Comparison of ENCODE assay signal across 8 mouse cellular contexts in the genomic region with DNA sequence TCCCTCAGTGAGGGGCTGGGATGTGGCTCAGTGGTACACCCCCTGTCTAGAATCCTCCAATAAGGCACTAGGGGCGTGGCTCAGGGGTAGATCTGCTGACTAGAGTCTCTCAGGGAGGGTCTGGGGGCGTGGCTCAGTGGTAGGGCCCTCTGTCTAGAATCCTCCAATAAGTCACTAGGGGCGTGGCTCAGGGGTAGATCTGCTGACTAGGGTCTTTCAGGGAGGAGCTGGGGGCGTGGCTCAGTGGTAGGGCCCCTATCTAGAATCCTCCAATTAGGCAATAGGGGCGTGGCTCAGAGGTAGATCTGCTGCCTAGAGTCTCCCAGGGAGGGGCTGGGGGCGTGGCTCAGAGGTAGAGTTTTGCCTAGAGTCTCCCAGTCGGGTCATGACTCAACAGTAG. TPM values are rescaled to one million over a fixed set of nuclear protein-coding genes. Genes with fewer than 3 reads are reported as not detected.
A peak's percentile ranks its signal among the peaks of the same experiment; 100 is the strongest.
DNase-seq lines count a peak whose midpoint lies in the region; ATAC-seq and TF ChIP-seq lines count a peak whose summit lies in the region.

No protein-coding gene starts in this region.

- 3% methylated on average over 7 of the region's 7 CpGs for WGBS in intestine, embryonic 14.5 days
- WGBS in intestine, postnatal 0 days: under 1% methylated on average over 7 of the region's 7 CpGs
- 9% methylated on average over 7 of the region's 7 CpGs for WGBS in forebrain, embryonic 14.5 days
- 2% methylated on average over 7 of the region's 7 CpGs for WGBS in liver, embryonic 16.5 days (ENCODE audit: insufficient replicate concordance)

- DNase-seq in intestine, embryonic 14.5 days (ENCODE audit: low spot score): no peak
- DNase-seq in NIH3T3 (ENCODE audit: low read depth): peak; percentile 38
- peak; percentile 82 for DNase-seq in forebrain, embryonic 14.5 days (ENCODE audit: low spot score)
- no peak for DNase-seq in layer of hippocampus, adult 18-20 months (ENCODE audit: low spot score in 2 of 2)
- no peak for DNase-seq in left cerebral cortex, postnatal 14 days (ENCODE audit: low spot score in 2 of 2)
- no peak for DNase-seq in urinary bladder, postnatal 4 days (ENCODE audit: low spot score in 2 of 2)

- intact Hi-C loops in left cerebral cortex, postnatal 14 days (cut with DNase I): no loop called here

- 0 out of 2 replicates have a peak, but pooled peaks cover 4% of the 10 kb centered on the region for H3K4me1 ChIP-seq in intestine, embryonic 14.5 days (replicated peaks; ENCODE audit: control insufficient read depth, insufficient read depth, low read length)
- H3K4me1 ChIP-seq in intestine, postnatal 0 days (replicated peaks; ENCODE audit: control insufficient read depth, insufficient read depth, low read length): no peaks in the 10 kb centered on the region
- H3K4me1 ChIP-seq in forebrain, embryonic 14.5 days (ENCODE audit: control insufficient read depth, insufficient read depth, low read length): peaks cover 21% of the 10 kb centered on the region
- H3K4me1 ChIP-seq in liver, embryonic 16.5 days (ENCODE audit: control insufficient read depth, low read depth, low read length): peaks cover 13% of the 10 kb centered on the region

- no peaks in the 10 kb centered on the region for H3K36me3 ChIP-seq in intestine, embryonic 14.5 days (ENCODE audit: control insufficient read depth, insufficient read depth, low read length)
- H3K36me3 ChIP-seq in intestine, postnatal 0 days (ENCODE audit: control insufficient read depth, insufficient read depth): no peaks in the 10 kb centered on the region
- peaks cover 9% of the 10 kb centered on the region; the same call in 1 of the 2 replicates for H3K36me3 ChIP-seq in forebrain, embryonic 14.5 days (ENCODE audit: control insufficient read depth, insufficient read depth, low read length)
- H3K36me3 ChIP-seq in liver, embryonic 16.5 days (ENCODE audit: control insufficient read depth, insufficient read depth): no peaks in the 10 kb centered on the region

- no peak overlapping the region for H3K9ac ChIP-seq in intestine, embryonic 14.5 days (ENCODE audit: low read length)
- H3K9ac ChIP-seq in intestine, postnatal 0 days (ENCODE audit: low read depth, low read length): no peak overlapping the region
- H3K9ac ChIP-seq in forebrain, embryonic 14.5 days (ENCODE audit: low read length): no peak overlapping the region
- H3K9ac ChIP-seq in liver, embryonic 16.5 days (ENCODE audit: low read depth, low read length): no peak overlapping the region

- H3K27ac ChIP-seq in intestine, embryonic 14.5 days (ENCODE audit: low read depth): no peak overlapping the region
- no peak overlapping the region for H3K27ac ChIP-seq in intestine, postnatal 0 days (ENCODE audit: low read depth, low read length)
- H3K27ac ChIP-seq in forebrain, embryonic 14.5 days (ENCODE audit: low read depth, low read length): no peak overlapping the region
- no peak overlapping the region for H3K27ac ChIP-seq in liver, embryonic 16.5 days (ENCODE audit: low read length)

- peak; percentile 34; the same call in 1 of the 2 replicates for ATAC-seq in intestine, embryonic 14.5 days (replicated peaks; ENCODE audit: low FRiP score, low TSS enrichment, low read depth)
- ATAC-seq in intestine, postnatal 0 days: no peak
- ATAC-seq in forebrain, embryonic 14.5 days: peak; percentile 42
- peak; percentile 63 for ATAC-seq in liver, embryonic 16.5 days (ENCODE audit: low read depth)

- no peak for TF ChIP-seq CTCF in intestine, postnatal 0 days (IDR thresholded peaks at IDR 0.05; ENCODE audit: low read depth)

- no peak overlapping the region for H3K4me2 ChIP-seq in intestine, embryonic 14.5 days (ENCODE audit: low read length)
- no peak overlapping the region for H3K4me2 ChIP-seq in intestine, postnatal 0 days (replicated peaks; ENCODE audit: low read depth)
- no peak overlapping the region for H3K4me2 ChIP-seq in forebrain, embryonic 14.5 days (ENCODE audit: low read length)
- H3K4me2 ChIP-seq in liver, embryonic 16.5 days (ENCODE audit: low read depth, low read length): no peak overlapping the region

- peaks cover 46% of the 10 kb centered on the region for H3K27me3 ChIP-seq in intestine, embryonic 14.5 days (replicated peaks; ENCODE audit: control insufficient read depth, insufficient read depth, low read length)
- H3K27me3 ChIP-seq in intestine, postnatal 0 days (replicated peaks; ENCODE audit: control insufficient read depth, insufficient read depth, low read length): peaks cover 25% of the 10 kb centered on the region
- H3K27me3 ChIP-seq in forebrain, embryonic 14.5 days (replicated peaks; ENCODE audit: control insufficient read depth, insufficient read depth, low read length): no peaks in the 10 kb centered on the region
- peaks cover 45% of the 10 kb centered on the region for H3K27me3 ChIP-seq in liver, embryonic 16.5 days (ENCODE audit: control insufficient read depth, insufficient read depth, low read depth, low read length)

- H3K4me3 ChIP-seq in intestine, embryonic 14.5 days (ENCODE audit: low read depth, low read length): no peak overlapping the region
- H3K4me3 ChIP-seq in intestine, postnatal 0 days (ENCODE audit: low read depth, low read length): no peak overlapping the region
- H3K4me3 ChIP-seq in forebrain, embryonic 14.5 days (ENCODE audit: low read depth, low read length): no peak overlapping the region
- H3K4me3 ChIP-seq in liver, embryonic 16.5 days (ENCODE audit: low read depth, low read length): no peak overlapping the region

- H3K9me3 ChIP-seq in intestine, embryonic 14.5 days (ENCODE audit: control insufficient read depth, low read length): no peaks in the 10 kb centered on the region
- no peaks in the 10 kb centered on the region for H3K9me3 ChIP-seq in intestine, postnatal 0 days (ENCODE audit: control insufficient read depth)
- no peaks in the 10 kb centered on the region for H3K9me3 ChIP-seq in forebrain, embryonic 14.5 days (replicated peaks; ENCODE audit: control insufficient read depth, low read length)
- H3K9me3 ChIP-seq in liver, embryonic 16.5 days (replicated peaks; ENCODE audit: control insufficient read depth, low read length): no peaks in the 10 kb centered on the region

RNA-seq across cellular contexts. Expression of gene Lrrc4b, which starts 4.6 kb away (rescaled TPM):
- 1.3 TPM in 2 replicates for polyA plus RNA-seq in intestine, embryonic 14.5 days (2014; fragmentation: Nextera tagmentation; extraction: Ambion mirVana)
- 0.35 and 0.54 TPM in 2 replicates for polyA plus RNA-seq in intestine, postnatal 0 days (2015; fragmentation: Nextera tagmentation; extraction: Ambion mirVana)
- polyA plus RNA-seq in forebrain, embryonic 14.5 days (2014; fragmentation: Nextera tagmentation; extraction: Ambion mirVana): 20.8 and 22.1 TPM in 2 replicates
- not detected in 2 replicates for polyA plus RNA-seq in liver, embryonic 16.5 days (2015; fragmentation: Nextera tagmentation; extraction: Ambion mirVana)
- 100 to 1,000 TPM; 336 to 349 TPM for total RNA-seq in layer of hippocampus, adult 18-20 months (2021)
- 100 to 1,000 TPM; 269 to 330 TPM for total RNA-seq in left cerebral cortex, postnatal 14 days (2021)

RNA-seq across cellular contexts. Expression of gene Aspdh, which starts 31.8 kb away (rescaled TPM):
- 0.65 TPM in 1 of 2 replicates, not detected in the other for polyA plus RNA-seq in intestine, embryonic 14.5 days (2014; fragmentation: Nextera tagmentation; extraction: Ambion mirVana)
- polyA plus RNA-seq in intestine, postnatal 0 days (2015; fragmentation: Nextera tagmentation; extraction: Ambion mirVana): 1.5 and 1.7 TPM in 2 replicates
- 5.3 TPM in 2 replicates for polyA plus RNA-seq in forebrain, embryonic 14.5 days (2014; fragmentation: Nextera tagmentation; extraction: Ambion mirVana)
- 19.4 and 23.5 TPM in 2 replicates for polyA plus RNA-seq in liver, embryonic 16.5 days (2015; fragmentation: Nextera tagmentation; extraction: Ambion mirVana)
- 10 to 100 TPM; 13.0 TPM for total RNA-seq in layer of hippocampus, adult 18-20 months (2021)
- 10 to 100 TPM; 11.2 to 13.4 TPM for total RNA-seq in left cerebral cortex, postnatal 14 days (2021)

RNA-seq across cellular contexts. Expression of gene Josd2, which starts 34.4 kb away (rescaled TPM):
- polyA plus RNA-seq in intestine, embryonic 14.5 days (2014; fragmentation: Nextera tagmentation; extraction: Ambion mirVana): 72.1 and 77.0 TPM in 2 replicates
- polyA plus RNA-seq in intestine, postnatal 0 days (2015; fragmentation: Nextera tagmentation; extraction: Ambion mirVana): 28.6 and 30.3 TPM in 2 replicates
- polyA plus RNA-seq in forebrain, embryonic 14.5 days (2014; fragmentation: Nextera tagmentation; extraction: Ambion mirVana): 49.3 and 50.5 TPM in 2 replicates
- polyA plus RNA-seq in liver, embryonic 16.5 days (2015; fragmentation: Nextera tagmentation; extraction: Ambion mirVana): 159 and 174 TPM in 2 replicates
- total RNA-seq in layer of hippocampus, adult 18-20 months (2021): 100 to 1,000 TPM in 1 of 2 experiments, 10 to 100 TPM in 1; 86.1 to 100 TPM
- total RNA-seq in left cerebral cortex, postnatal 14 days (2021): 10 to 100 TPM; 60.6 to 63.2 TPM

RNA-seq across cellular contexts. Expression of gene 1700008O03Rik, which starts 47.8 kb away (rescaled TPM):
- 1.5 and 1.6 TPM in 2 replicates for polyA plus RNA-seq in intestine, embryonic 14.5 days (2014; fragmentation: Nextera tagmentation; extraction: Ambion mirVana)
- polyA plus RNA-seq in intestine, postnatal 0 days (2015; fragmentation: Nextera tagmentation; extraction: Ambion mirVana): 0.51 and 0.60 TPM in 2 replicates
- 0.63 and 0.86 TPM in 2 replicates for polyA plus RNA-seq in forebrain, embryonic 14.5 days (2014; fragmentation: Nextera tagmentation; extraction: Ambion mirVana)
- 0.20 TPM in 1 of 2 replicates, not detected in the other for polyA plus RNA-seq in liver, embryonic 16.5 days (2015; fragmentation: Nextera tagmentation; extraction: Ambion mirVana)
- 1 to 10 TPM; 2.1 to 4.5 TPM for total RNA-seq in layer of hippocampus, adult 18-20 months (2021)
- total RNA-seq in left cerebral cortex, postnatal 14 days (2021): 1 to 10 TPM; 2.3 TPM

RNA-seq across cellular contexts. Expression of gene Syt3, which starts 49.5 kb away (rescaled TPM):
- polyA plus RNA-seq in intestine, embryonic 14.5 days (2014; fragmentation: Nextera tagmentation; extraction: Ambion mirVana): 1.6 and 1.7 TPM in 2 replicates
- 0.55 and 0.58 TPM in 2 replicates for polyA plus RNA-seq in intestine, postnatal 0 days (2015; fragmentation: Nextera tagmentation; extraction: Ambion mirVana)
- polyA plus RNA-seq in forebrain, embryonic 14.5 days (2014; fragmentation: Nextera tagmentation; extraction: Ambion mirVana): 19.0 and 25.3 TPM in 2 replicates
- polyA plus RNA-seq in liver, embryonic 16.5 days (2015; fragmentation: Nextera tagmentation; extraction: Ambion mirVana): 0.04 TPM in 1 of 2 replicates, not detected in the other
- total RNA-seq in layer of hippocampus, adult 18-20 months (2021): 10 to 100 TPM; 85.4 to 87.4 TPM
- total RNA-seq in left cerebral cortex, postnatal 14 days (2021): 10 to 100 TPM; 77.1 to 81.9 TPM

Comparison
In these comparisons a context has a peak if more than half of its experiments do, and no peak if none do; other contexts are left out.
1. DNase-seq: peak in NIH3T3 (single experiment) and forebrain, embryonic 14.5 days (single experiment); none in intestine, embryonic 14.5 days (single experiment), layer of hippocampus, adult 18-20 months (0 of 2), left cerebral cortex, postnatal 14 days (0 of 2) and urinary bladder, postnatal 4 days (0 of 2).